Mouse (Mus musculus) heart, embryonic 13.5 days (tissue): ENCODE data around the gene BC034090. TPM values are rescaled to one million over a fixed set of nuclear protein-coding genes. Genes with fewer than 3 reads are reported as not detected.

Experiments used
- ATAC-seq: fragments of 200-750 bp; cut with Nextera tagmentation; 2 replicates; pipeline ENCODE4 v1.8.0; 2017; ENCODE audit warnings: moderate TSS enrichment; ENCODE audit not compliant: insufficient number of reproducible peaks, low FRiP score, low TSS enrichment; ENCODE audit errors: extremely low read depth
- H3K27ac ChIP-seq: fragments of 300-500 bp; sonication (generic); replicated peaks from 2 replicates; pipeline ENCODE4 v1.5.1; 2015; ENCODE audit warnings: moderate library complexity, mild to moderate bottlenecking, inconsistent platforms
- H3K27me3 ChIP-seq: fragments of 300-500 bp; sonication (generic); replicated peaks from 2 replicates; pipeline ENCODE4 v1.6.1; 2015; ENCODE audit warnings: mild to moderate bottlenecking, inconsistent platforms
- H3K36me3 ChIP-seq: fragments of 300-500 bp; sonication (generic); 2 replicates; pipeline ENCODE4 v1.6.1; 2015; ENCODE audit warnings: mild to moderate bottlenecking, inconsistent platforms
- H3K4me1 ChIP-seq: fragments of 300-500 bp; sonication (generic); 2 replicates; pipeline ENCODE4 v1.6.1; 2015; ENCODE audit warnings: inconsistent platforms
- H3K4me2 ChIP-seq: fragments of 300-500 bp; sonication (generic); 2 replicates; pipeline ENCODE4 v1.6.1; 2015; ENCODE audit warnings: inconsistent platforms, mild to moderate bottlenecking, moderate library complexity
- H3K4me3 ChIP-seq: fragments of 300-500 bp; sonication (generic); 2 replicates; pipeline ENCODE4 v1.5.1; 2015; ENCODE audit warnings: moderate library complexity, mild to moderate bottlenecking, inconsistent platforms
- H3K9ac ChIP-seq: fragments of 300-500 bp; sonication (generic); 2 replicates; pipeline ENCODE4 v1.6.1; 2015; ENCODE audit warnings: inconsistent platforms, mild to moderate bottlenecking, moderate library complexity
- H3K9me3 ChIP-seq: fragments of 300-500 bp; sonication (generic); 2 replicates; pipeline ENCODE4 v1.6.1; 2016; ENCODE audit warnings: inconsistent platforms
- WGBS: fragments of 180-500 bp; shearing (Covaris S2); methylation state at CpG from one replicate; pipeline ENCODE4 v1.1.7; 2015; ENCODE audit warnings: mixed read lengths; 5-methylcytosine and 5-hydroxymethylcytosine counted together
- polyA plus RNA-seq: library from polyadenylated mRNA; unstranded; fragments of >200 nt; fragmentation: Nextera tagmentation; extraction: Ambion mirVana; gene quantifications from 2 replicates; pipeline ENCODE4 v1.2.1, GENCODE M21; 2015

Gene BC034090
- polyA plus RNA-seq, 1 experiment from 2014 or later, result 7.0 TPM

DNA sequence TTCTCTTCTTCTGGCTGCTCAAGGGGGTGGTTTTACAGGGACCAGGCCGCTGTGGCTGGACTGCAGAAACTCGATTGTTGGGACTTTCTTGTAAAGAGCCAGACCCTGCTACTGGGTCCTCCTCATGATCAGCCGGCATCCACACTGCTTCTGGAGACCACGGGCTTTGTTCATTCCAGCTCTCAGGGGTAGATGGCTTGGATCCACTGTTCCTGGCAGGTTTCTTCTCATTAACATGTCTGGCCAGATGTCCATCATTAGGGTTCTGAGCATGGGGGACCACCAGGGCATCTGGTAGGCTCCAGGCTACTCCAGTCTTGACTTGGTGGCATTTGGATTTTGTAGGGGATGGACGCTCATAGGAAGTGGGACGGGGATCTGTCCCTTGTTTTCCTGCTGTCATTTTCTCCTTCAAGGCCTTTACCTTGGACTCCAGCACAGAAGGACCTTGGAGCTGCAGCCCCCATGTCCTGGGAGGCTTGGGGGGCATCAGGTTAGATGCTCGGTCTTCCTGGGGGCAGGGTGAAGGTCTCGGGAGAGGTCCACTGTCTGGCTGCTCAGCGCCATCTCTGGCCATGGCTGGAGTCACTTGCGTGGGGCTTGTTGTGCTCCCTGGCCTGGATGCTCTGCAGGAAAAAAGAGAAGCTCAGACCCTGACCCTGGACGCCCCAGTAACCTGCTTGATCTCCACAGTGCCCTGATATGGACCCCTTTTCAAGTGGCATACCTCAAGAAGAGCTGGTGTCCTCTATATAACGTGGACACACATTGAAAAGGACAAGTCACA lies 2.4 kb downstream of the BC034090 start:
- no peaks in the 10 kb centered on the region for H3K27me3 ChIP-seq
- H3K4me2 ChIP-seq, result 0 out of 2 replicates have a peak overlapping the region, but pooled peaks have one; percentile 28
- peaks cover 36% of the 10 kb centered on the region for H3K36me3 ChIP-seq
- peaks cover 65% of the 10 kb centered on the region for H3K4me1 ChIP-seq
- H3K27ac ChIP-seq, result 0 out of 2 replicates have a peak overlapping the region, but pooled peaks have one; percentile 5
- 0 out of 2 replicates have a peak overlapping the region, but pooled peaks have one; percentile 7 for H3K9ac ChIP-seq
- no peak for ATAC-seq
- no peaks in the 10 kb centered on the region for H3K9me3 ChIP-seq
- 76% methylated on average over 12 of the region's 12 CpGs for WGBS
- no peak overlapping the region for H3K4me3 ChIP-seq

DNA sequence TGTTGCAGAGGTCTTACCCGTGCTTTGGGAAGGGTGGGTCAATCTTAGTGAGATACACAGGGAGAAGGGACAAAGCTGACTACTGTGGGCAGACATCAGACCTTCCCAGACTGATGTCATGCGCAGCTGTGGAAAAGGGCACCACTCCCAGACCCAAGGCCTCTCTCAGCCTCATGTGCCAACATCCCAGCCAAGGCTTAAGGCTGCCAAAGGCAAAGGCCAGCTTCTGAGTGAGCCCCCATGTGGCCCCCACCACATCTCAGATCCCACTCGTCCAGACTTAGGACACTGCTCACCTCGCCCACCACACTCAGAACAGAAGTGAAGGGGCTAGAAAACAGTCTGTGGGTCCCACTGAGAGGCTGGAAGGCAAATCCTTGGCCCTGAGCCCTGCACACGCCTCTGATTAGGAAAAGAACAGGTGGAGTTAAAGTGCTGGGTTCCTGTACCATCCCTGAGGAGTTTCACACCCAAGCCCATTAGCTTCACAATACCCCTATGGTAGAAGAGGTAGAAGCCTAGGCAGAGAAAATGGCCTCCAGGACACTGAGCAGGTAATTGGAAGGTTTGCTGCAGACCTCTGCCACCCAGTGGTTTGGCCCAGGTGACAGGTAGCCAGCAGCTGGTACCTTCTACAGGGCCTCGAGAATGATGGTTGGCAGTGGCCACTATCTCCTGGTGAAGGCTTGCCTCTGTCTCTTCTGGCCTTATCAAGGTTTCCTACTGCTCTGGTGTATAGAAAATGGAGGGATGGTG lies 4.1 kb downstream of the BC034090 start:
- Histone ChIP-seq H3K9ac (peak overlapping the region; percentile 68), H3K4me2 (no peak overlapping the region), H3K36me3 (peaks cover 41% of the 10 kb centered on the region), H3K9me3 (no peaks in the 10 kb centered on the region), H3K4me3 (no peak overlapping the region), H3K27me3 (no peaks in the 10 kb centered on the region), H3K27ac (no peak overlapping the region), H3K4me1 (peaks cover 76% of the 10 kb centered on the region)
- ATAC-seq, result no peak
- 81% methylated on average over 6 of the region's 6 CpGs for WGBS

DNA sequence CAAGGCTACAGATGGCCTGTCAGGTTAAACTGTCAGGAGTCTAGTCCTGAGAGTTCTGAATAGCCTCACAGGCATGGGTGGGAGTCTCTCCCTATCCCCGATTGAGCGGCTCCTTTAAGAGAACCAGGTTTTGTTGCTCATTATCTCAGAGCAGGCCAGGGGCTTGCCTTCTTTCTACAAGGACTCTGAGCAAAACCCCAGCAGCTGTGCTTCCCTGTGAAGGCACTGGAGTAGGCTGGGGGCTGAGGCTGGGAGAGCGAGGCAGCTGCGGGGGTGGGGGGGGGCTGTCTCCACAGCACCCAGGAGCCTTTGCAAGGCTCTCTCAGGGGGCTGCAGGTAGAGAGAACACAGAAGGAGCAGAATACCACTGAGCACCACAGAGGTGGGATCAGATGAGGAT lies 5.1 kb downstream of the BC034090 start:
- H3K9me3 ChIP-seq, result no peaks in the 10 kb centered on the region
- peak overlapping the region; percentile 68 for H3K9ac ChIP-seq
- no peaks in the 10 kb centered on the region for H3K27me3 ChIP-seq
- no peak overlapping the region for H3K4me3 ChIP-seq
- peak overlapping the region; percentile 28 for H3K4me2 ChIP-seq
- 0 out of 2 replicates have a peak overlapping the region, but pooled peaks have one; percentile 16 for H3K27ac ChIP-seq
- peaks cover 83% of the 10 kb centered on the region for H3K4me1 ChIP-seq
- WGBS, result 50% methylated on average over 4 of the region's 4 CpGs
- H3K36me3 ChIP-seq, result peaks cover 41% of the 10 kb centered on the region
- ATAC-seq, result no peak

DNA sequence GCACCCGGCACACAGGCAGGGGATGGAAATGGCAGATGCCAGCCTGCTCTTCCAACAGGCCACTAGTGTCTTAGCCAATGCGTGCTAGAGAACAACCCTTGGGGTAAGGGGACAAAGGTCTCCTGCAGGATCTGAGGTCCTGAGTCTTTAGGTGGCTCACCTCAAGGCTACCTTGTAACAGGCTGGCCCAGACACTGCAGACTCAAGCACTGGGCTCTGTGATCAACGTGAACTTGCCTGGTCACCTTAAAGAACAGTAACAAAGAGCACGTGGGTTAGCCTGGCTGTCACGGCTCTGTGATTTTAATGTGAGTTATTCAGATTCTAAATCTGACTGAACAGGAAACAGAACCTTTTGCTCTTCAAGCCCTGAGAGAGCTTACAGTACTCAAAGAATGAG lies 6.1 kb downstream of the BC034090 start:
- no peaks in the 10 kb centered on the region for H3K27me3 ChIP-seq
- peaks cover 43% of the 10 kb centered on the region for H3K36me3 ChIP-seq
- H3K9me3 ChIP-seq, result no peaks in the 10 kb centered on the region
- H3K4me1 ChIP-seq, result peaks cover 89% of the 10 kb centered on the region
- no peak overlapping the region for H3K4me3 ChIP-seq
- ATAC-seq, result no peak
- H3K9ac ChIP-seq, result 0 out of 2 replicates have a peak overlapping the region, but pooled peaks have one; percentile 8
- H3K4me2 ChIP-seq, result no peak overlapping the region
- H3K27ac ChIP-seq, result no peak overlapping the region
- 83% methylated on average over 5 of the region's 5 CpGs for WGBS

DNA sequence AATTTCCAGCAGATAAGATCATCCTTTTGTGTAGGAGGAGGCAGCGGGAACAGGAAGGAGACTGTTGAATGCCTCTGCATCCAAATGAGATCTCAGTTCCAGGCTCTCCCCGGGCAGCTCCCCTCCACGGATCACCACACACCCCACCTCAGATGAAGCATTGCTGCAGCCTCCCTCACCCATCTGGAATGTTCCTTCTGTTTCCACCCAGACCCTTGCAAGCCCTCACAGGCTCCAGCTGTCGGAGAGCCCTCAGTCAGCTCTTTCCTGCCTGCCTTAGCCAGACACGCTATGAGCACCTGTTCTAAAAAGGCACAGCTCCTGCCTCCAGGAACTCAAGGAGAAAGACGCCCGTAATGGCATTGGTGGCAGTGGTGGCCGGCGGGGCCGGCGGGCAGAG lies 6.9 kb downstream of the BC034090 start:
- Histone ChIP-seq H3K27me3 (no peaks in the 10 kb centered on the region), H3K4me3 (no peak overlapping the region), H3K36me3 (peaks cover 45% of the 10 kb centered on the region), H3K27ac (peak overlapping the region; percentile 98), H3K9me3 (no peaks in the 10 kb centered on the region), H3K9ac (peak overlapping the region; percentile 73), H3K4me1 (peaks cover 90% of the 10 kb centered on the region), H3K4me2 (0 out of 2 replicates have a peak overlapping the region, but pooled peaks have one; percentile 28)
- no peak for ATAC-seq
- 59% methylated on average over 11 of the region's 11 CpGs for WGBS

DNA sequence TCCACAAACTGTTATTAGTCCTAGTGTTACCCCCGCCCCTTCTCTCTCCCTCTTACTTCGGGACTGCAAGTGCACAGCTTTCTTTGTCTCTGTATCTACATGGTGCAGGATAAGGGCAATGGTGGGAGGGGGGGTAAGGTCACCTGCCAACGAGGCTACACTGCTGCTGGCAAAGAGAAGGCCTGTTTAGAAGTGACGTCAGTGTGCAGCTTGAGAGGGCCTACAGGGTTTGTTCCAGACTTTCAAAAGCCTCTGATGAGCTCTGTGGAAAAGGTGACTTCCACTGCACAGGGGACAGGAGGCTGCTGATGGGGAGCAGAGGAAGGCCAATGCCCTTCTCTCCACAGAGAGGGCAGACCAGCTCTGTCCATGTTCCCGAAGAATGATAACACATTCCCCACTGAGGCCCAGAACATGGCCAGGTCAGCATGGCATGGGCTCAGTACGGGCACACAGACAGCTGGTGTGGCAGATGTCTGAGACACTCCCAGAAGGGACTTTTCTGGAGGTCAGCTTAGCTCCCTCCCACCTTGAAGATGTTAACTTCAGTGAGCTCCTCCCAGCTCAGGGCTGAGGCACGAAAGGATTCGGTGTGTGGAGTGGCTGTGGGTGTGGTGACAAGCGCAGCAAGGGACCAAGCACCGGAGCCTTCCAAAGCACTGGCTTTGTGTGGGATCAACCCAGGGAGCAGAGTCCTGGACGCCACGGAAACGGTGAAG lies 7.8 kb downstream of the BC034090 start:
- WGBS, result 40% methylated on average over 13 of the region's 13 CpGs
- peaks cover 91% of the 10 kb centered on the region for H3K4me1 ChIP-seq
- H3K9me3 ChIP-seq, result no peaks in the 10 kb centered on the region
- peak overlapping the region; percentile 73 for H3K9ac ChIP-seq
- H3K27ac ChIP-seq, result peak overlapping the region; percentile 98
- no peak overlapping the region for H3K4me3 ChIP-seq
- H3K36me3 ChIP-seq, result peaks cover 48% of the 10 kb centered on the region
- peak overlapping the region; percentile 28 for H3K4me2 ChIP-seq
- no peak for ATAC-seq
- no peaks in the 10 kb centered on the region for H3K27me3 ChIP-seq

DNA sequence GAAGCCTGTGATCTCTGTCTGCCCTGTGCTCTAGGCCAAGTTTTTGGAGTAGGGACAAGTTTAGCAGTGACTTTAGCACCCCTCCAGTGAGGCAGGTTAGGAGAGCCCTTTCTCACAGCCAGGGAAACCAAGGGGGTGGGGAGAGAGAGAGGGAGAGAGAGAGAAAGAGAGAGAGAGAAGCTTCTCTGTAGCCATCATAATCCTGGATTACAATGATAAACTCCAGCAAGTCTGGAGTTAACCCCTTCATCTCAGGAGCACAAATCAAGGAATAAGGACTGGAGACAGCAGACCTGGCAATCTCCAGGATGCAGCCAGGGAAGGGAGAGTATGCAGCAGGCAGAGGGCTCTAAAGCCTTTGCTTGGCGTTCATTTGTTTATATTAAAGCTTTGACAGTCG lies 8.6 kb downstream of the BC034090 start:
- Histone ChIP-seq H3K9me3 (no peaks in the 10 kb centered on the region), H3K4me2 (0 out of 2 replicates have a peak overlapping the region, but pooled peaks have one; percentile 1), H3K4me1 (peaks cover 93% of the 10 kb centered on the region), H3K4me3 (no peak overlapping the region), H3K36me3 (peaks cover 48% of the 10 kb centered on the region), H3K9ac (peak overlapping the region; percentile 73), H3K27ac (peak overlapping the region; percentile 98), H3K27me3 (no peaks in the 10 kb centered on the region)
- no peak for ATAC-seq
- 33% methylated on average over 2 of the region's 2 CpGs for WGBS

DNA sequence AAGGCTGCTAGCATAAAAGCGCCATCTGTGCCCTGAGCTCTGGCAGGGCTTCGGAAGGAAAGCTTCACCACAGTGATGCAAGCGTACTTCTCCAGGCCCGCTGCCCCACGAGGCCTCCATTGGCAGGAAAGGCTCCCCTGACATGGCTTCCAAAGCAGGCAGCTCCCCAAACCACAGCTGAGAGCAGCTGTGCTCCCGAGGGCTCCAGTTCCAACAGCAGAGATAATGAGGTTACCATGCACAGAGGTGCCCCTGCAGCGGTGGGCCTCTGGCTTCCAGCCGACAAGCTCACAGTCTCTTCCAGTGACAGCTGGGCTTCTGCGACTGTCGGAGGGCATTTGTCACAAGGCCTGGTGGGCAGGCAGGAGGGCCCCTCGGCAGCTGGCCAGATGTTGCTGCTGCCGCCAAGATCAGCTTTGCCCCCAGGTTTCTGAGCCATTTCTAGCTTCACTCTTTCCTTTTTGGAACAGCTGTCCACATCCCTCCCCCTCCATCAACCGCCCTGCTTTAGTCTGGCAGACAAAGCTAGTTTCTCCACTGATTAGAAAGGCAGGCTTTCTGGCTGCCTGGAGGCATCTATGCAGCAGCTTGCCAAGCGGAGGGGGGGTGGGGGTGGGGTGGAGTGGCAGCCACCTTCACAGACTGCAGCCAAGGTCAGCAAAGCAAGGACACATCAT lies 10.2 kb downstream of the BC034090 start:
- 28% methylated on average over 14 of the region's 14 CpGs for WGBS
- peak overlapping the region; percentile 53 for H3K4me2 ChIP-seq
- H3K4me1 ChIP-seq, result peaks cover 95% of the 10 kb centered on the region
- peak overlapping the region; percentile 15; the same call in 1 of the 2 replicates for H3K4me3 ChIP-seq
- peak overlapping the region; percentile 75 for H3K9ac ChIP-seq
- peaks cover 34% of the 10 kb centered on the region for H3K36me3 ChIP-seq
- H3K27me3 ChIP-seq, result no peaks in the 10 kb centered on the region
- H3K27ac ChIP-seq, result peak overlapping the region; percentile 98
- no peaks in the 10 kb centered on the region for H3K9me3 ChIP-seq
- peak; percentile 39; the same call in 1 of the 2 replicates for ATAC-seq

DNA sequence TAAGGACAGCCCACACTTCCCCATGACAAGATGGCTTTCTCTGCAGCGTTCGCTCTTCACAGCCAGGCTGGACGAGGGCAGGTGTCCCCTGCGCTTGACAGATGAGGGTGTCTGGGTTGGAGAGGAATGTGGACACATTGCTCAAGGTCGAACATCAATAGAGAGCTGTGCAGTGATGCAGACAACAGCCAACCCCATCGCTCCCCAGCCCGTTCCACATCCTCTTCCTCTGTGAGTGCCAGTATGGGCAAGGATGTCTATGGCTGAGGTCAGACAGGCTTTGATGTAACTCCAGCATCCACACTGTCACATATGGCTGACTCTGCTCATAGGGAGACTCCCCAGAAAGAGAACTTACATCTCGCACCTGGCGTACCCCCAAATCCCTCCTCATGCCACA lies 10.9 kb downstream of the BC034090 start:
- Histone ChIP-seq H3K9me3 (no peaks in the 10 kb centered on the region), H3K4me1 (peaks cover 89% of the 10 kb centered on the region), H3K4me2 (peak overlapping the region; percentile 53), H3K27ac (peak overlapping the region; percentile 98), H3K4me3 (no peak overlapping the region), H3K36me3 (peaks cover 31% of the 10 kb centered on the region), H3K27me3 (no peaks in the 10 kb centered on the region), H3K9ac (peak overlapping the region; percentile 75)
- ATAC-seq, result no peak
- 64% methylated on average over 9 of the region's 9 CpGs for WGBS

DNA sequence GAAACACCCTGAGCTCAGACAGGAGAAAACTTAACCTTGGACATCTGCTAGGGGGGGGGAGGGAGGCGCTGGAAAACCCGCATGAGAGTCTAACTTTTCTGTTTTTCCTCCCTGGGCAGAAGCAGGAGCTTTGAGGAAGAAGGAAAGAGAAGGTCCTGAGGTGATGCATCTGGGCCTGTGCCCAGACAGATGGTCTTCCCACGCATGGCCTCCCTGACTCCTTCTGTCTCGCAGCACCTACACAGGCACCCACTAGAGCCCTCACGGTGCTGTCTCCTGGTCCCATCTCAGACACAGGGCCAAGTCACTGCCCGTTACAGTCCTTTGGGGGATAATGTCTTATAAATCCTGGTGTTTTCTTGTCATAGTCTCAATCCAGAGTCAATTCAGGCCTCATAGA lies 11.5 kb downstream of the BC034090 start:
- H3K4me1 ChIP-seq, result peaks cover 83% of the 10 kb centered on the region
- peaks cover 36% of the 10 kb centered on the region for H3K36me3 ChIP-seq
- 64% methylated on average over 6 of the region's 6 CpGs for WGBS
- peak overlapping the region; percentile 69 for H3K9ac ChIP-seq
- no peaks in the 10 kb centered on the region for H3K9me3 ChIP-seq
- H3K4me3 ChIP-seq, result no peak overlapping the region
- ATAC-seq, result no peak
- no peaks in the 10 kb centered on the region for H3K27me3 ChIP-seq
- H3K27ac ChIP-seq, result peak overlapping the region; percentile 98
- H3K4me2 ChIP-seq, result peak overlapping the region; percentile 53
